Mouse (Mus musculus) left cerebral cortex, adult 2 months (tissue): ENCODE data around the gene Slc5a9. TPM values are rescaled to one million over a fixed set of nuclear protein-coding genes. Genes with fewer than 3 reads are reported as not detected.
"Not testable (repeated sequence)": the region's sequence is repeated elsewhere in the genome, so short reads cannot be mapped to it uniquely, and the experiment has no call there.

Experiments
- DNase-seq, 2 experiments: peaks; one replicate each; pipeline ENCODE4 v3.0.0; 2021 to 2022; ENCODE audit warnings: low spot score in 2 of 2, mixed read lengths in 1 of 2; ENCODE audit errors: extremely low spot score in 1 of 2
- H3K27ac ChIP-seq: fragments of 200-600 bp; 2 replicates; pipeline ENCODE4 v1.8.1; 2022
- H3K4me3 ChIP-seq: fragments of 200-600 bp; 2 replicates; pipeline ENCODE4 v1.8.1; 2022
- CTCF ChIP-seq: fragments of 200-600 bp; IDR thresholded peaks from 2 replicates; pipeline ENCODE4 v1.8.1; 2022; ENCODE audit warnings: antibody characterized with exemption, mild to moderate bottlenecking, moderate library complexity
- intact Hi-C: fragments of 180-260 bp; cut with DNase I; formaldehyde crosslinking; loops from one replicate; pipeline ENCODE4 v1.15.1; 2025
- long read RNA-seq, 2 experiments: library from polyadenylated mRNA; stranded (forward); transcript quantifications; one replicate each; pipeline ENCODE4 v2.0.0; 2021; ENCODE audit warnings: borderline mapping rate in 2 of 2
- total RNA-seq, 2 experiments: library from RNA; stranded (reverse); gene quantifications; 2 replicates each; pipeline ENCODE4 v1.2.3; 2021

Gene Slc5a9
- total RNA-seq = not detected
- long read RNA-seq, experiment 1 = 0 reads
- long read RNA-seq, experiment 2 = 0 reads

DNA sequence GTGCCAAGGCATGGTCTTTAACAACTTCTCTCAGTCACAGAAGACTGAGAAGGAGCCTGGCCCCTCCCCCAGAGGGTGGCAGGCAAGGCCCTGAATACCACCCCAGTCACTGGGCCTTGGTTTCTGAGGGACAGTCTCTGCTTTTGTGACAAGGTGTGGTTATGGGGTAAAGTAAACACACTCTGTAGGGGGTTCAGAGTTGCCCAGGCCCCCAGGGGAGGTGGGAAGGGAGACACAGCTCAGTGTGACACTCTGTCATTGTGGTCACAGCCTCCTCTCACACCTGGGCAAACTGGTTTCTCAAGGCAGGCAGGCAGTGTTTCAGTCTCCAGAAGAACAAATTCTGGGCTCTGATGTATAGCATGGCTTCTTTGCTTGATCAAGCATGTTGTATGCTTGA is at the start of gene Slc5a9:
Gene Slc5a9, minus strand, starts transcription at position 144 of the 400 bp plus-strand sequence.
- intact Hi-C loops = loop anchor here (5.0 kb wide), 1 partner anchor 50 kb away; no protein-coding TSS in a partner anchor
- no peak for DNase-seq
- no peak for TF ChIP-seq CTCF
- Histone ChIP-seq H3K27ac (no peak within 1 kb of the TSS), H3K4me3 (no peak within 1 kb of the TSS)

DNA sequence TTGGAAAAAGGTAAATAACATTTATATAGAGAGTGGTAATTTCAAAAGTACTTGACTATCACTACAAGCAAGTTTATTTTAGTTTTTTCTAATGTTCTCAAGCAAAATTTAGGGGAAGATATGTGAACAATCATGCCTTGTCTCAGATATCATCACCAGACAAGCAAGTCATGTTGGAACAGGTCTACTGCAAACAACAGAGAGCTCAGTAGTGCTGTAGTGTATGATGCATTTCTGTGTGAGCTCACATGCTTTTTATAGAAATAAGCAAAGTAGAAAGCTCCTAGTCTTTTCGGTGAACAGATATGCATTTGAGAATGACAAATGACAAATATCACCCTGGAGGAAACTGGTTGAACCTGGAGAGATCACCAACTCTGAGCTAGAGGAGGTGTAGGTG is 16.4 kb upstream of the Slc5a9 start, which contains the start of gene Skint8:
Gene Skint8, plus strand, starts transcription at position 301 of the 400 bp plus-strand sequence.
- Histone ChIP-seq H3K4me3 (no peak within 1 kb of the TSS), H3K27ac (no peak within 1 kb of the TSS)
- no peak for TF ChIP-seq CTCF
- intact Hi-C loops = no loop called here
- DNase-seq = no peak

DNA sequence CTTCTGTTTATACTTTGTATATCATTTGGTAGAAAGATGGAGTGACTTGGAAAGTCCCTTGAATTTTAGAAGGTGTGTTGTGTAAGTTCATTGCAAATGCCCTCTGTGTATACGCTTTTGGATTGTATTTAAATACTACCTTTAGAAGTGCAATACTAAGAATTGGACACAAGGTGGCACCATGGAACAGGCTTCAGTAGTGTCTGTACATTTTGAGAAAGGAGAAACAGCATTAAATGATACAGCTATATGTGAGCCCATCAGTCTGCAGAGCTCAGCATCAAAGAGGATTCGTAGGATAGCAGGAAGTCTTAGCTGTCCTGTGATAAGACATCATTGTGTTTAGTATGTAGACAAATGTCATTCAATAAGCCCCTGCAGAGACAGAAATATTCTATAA is 5.2 kb upstream of the Slc5a9 start:
- Histone ChIP-seq H3K27ac (no peak overlapping the region), H3K4me3 (no peak overlapping the region)
- peak; percentile 70 for TF ChIP-seq CTCF
- no peak for DNase-seq
- intact Hi-C loops = no loop called here

GRCm38 (mm10) chr4:111901473-111901872 is 1.2 kb downstream of the Slc5a9 start:
- H3K27ac ChIP-seq = no peak overlapping the region
- H3K4me3 ChIP-seq = no peak overlapping the region
- no peak for DNase-seq
- no peak for TF ChIP-seq CTCF
- intact Hi-C loops = loop anchor here (5.0 kb wide), 1 partner anchor 51 kb away; no protein-coding TSS in a partner anchor

- intact Hi-C loops = loop anchor here (5.0 kb wide), 1 partner anchor 52 kb away; no protein-coding TSS in a partner anchor
- H3K4me3 ChIP-seq, DNase-seq: not testable (repeated sequence)
These were observed 2.2 kb downstream of the Slc5a9 start for GRCm38 (mm10) chr4:111900491-111900890.

DNA sequence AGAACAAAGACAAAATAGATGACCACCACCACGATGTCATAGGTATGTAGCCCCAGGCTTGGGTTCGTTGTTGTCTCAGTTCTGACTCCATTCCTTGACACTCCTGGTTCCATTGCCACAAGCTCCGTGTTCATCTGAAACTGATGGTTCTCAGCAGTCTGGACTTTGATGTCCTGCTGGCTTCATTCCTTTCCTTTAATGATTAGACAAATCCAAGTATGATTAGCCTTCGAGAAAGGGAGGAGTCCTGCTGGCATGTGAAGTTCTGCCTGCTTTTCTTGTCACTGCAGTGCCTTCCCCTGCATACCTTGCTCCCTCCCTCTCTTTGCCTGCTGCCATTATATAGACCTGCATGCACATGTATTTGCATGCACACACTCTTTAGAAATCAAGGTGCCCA is 4.2 kb downstream of the Slc5a9 start:
- Histone ChIP-seq H3K27ac (no peak overlapping the region), H3K4me3 (no peak overlapping the region)
- no peak for DNase-seq
- intact Hi-C loops = no loop called here
- TF ChIP-seq CTCF = no peak

More at GRCm38 (mm10) chr4:111900491-111900890, 2.2 kb downstream of the Slc5a9 start:
- not testable (repeated sequence) for H3K27ac ChIP-seq

GRCm38 (mm10) chr4:111897755-111898154 is 5.0 kb downstream of the Slc5a9 start:
- DNase-seq = no peak
- intact Hi-C loops = no loop called here
- Histone ChIP-seq H3K27ac (no peak overlapping the region), H3K4me3 (no peak overlapping the region)
- TF ChIP-seq CTCF = no peak

DNA sequence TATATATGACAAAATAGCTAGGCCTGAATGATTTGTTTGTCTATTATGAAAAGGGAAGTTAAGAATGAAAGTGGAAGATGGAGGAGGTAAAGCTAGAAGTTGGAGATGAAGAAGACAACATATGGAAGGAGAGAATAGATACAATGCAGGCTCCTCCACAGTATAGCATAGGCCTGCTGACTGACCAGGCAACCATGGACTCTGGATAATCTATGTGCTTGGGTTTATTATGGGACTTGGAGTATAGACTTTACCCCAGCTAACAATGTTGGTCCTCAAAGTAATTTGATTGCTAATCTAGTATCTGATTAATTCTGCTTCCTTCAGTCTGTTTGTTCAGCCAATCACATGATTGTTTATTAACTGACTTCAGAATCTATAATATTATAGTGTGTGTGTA is 10.6 kb downstream of the Slc5a9 start:
- H3K4me3 ChIP-seq = no peak overlapping the region
- no peak for TF ChIP-seq CTCF
- intact Hi-C loops = no loop called here

DNA sequence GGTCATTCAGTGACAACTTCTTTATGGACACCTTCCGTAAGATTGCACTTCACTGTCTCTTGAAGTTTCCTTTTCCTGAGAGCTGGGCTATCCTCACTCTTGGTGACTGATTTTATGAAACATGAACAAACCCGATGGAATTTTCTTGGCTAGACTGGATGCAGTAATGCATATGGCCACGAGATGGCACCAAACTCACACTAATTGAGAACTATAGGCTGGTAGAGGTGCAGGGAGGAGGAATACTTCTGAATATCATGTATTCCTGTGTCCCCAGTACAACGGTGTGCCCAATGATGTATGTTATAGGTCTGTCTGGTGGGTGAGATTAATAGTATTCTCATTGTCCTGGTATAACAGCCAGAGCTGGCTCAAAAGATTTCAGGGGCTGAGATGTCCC is 16.1 kb downstream of the Slc5a9 start:
- peak; percentile 78 to 86 for DNase-seq
- H3K27ac ChIP-seq = no peak overlapping the region
- TF ChIP-seq CTCF = peak; percentile 90
- intact Hi-C loops = loop anchor here (5.0 to 10.0 kb wide), 2 partner anchors 81 to 1862 kb away; no protein-coding TSS in a partner anchor
- no peak overlapping the region for H3K4me3 ChIP-seq

More for the DNA sequence above, 10.6 kb downstream of the Slc5a9 start:
- H3K27ac ChIP-seq = no peak overlapping the region
- no peak for DNase-seq

- DNase-seq = peak; percentile 64 to 81
- Histone ChIP-seq H3K4me3 (no peak overlapping the region), H3K27ac (no peak overlapping the region)
- peak; percentile 88 for TF ChIP-seq CTCF
- intact Hi-C loops = loop anchor here (5.0 to 10.0 kb wide), 2 partner anchors 81 to 1861 kb away; no protein-coding TSS in a partner anchor
These were observed 16.7 kb downstream of the Slc5a9 start for GRCm38 (mm10) chr4:111886018-111886417.

DNA sequence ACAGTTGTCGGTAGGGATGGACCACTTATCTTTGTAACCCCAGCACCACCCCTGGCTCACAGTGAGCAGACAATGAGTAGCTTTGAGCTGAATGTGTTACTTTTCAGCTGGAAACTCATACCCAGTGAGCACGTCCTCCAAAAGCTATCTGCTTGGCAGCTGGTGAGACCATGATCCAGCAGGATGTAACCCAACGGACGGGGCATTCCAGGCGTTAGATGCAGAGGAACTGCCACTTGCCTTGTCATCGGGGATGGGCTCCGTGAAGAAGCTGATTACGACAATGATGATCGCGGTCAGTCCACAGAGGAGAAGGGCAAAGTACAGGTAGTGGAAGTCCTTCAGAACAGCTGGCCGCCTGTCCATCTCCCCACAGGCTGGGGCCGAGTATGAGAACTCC is 19.2 kb downstream of the Slc5a9 start:
- no peak overlapping the region for H3K4me3 ChIP-seq
- intact Hi-C loops = loop anchor here (10.0 kb wide), 1 partner anchor 1859 kb away; no protein-coding TSS in a partner anchor
- TF ChIP-seq CTCF = no peak

GRCm38 (mm10) chr4:111880112-111880875 is 22.4 kb downstream of the Slc5a9 start:
- Histone ChIP-seq H3K27ac (no peak overlapping the region), H3K4me3 (no peak overlapping the region)
- DNase-seq = no peak
- TF ChIP-seq CTCF = no peak
- intact Hi-C loops = loop anchor here (10.0 kb wide), 1 partner anchor 1855 kb away; no protein-coding TSS in a partner anchor

More for the DNA sequence above, 19.2 kb downstream of the Slc5a9 start:
- no peak overlapping the region for H3K27ac ChIP-seq
- DNase-seq = no peak
